Mouse (Mus musculus) stomach, embryonic 14.5 days (tissue): ENCODE measurements at regions not wholly inside any gene's neighbourhood (a gene's known extent, or its start where the extent isn't known, plus 50 kb on each side); places are given as distances from the start of the nearest gene placed in this dataset.

ENCODE experiments used
- ATAC-seq: fragments of 200-750 bp; cut with Nextera tagmentation; 2 replicates; pipeline ENCODE4 v1.8.0; 2017; ENCODE audit warnings: low read depth, moderate TSS enrichment; ENCODE audit not compliant: insufficient number of reproducible peaks, insufficient read depth, low FRiP score
- H3K27ac ChIP-seq: fragments of 300-500 bp; sonication (generic); 2 replicates; pipeline ENCODE4 v1.5.1; 2014; ENCODE audit warnings: mild to moderate bottlenecking, low read length, moderate library complexity, mixed read lengths
- H3K27me3 ChIP-seq: fragments of 300-500 bp; sonication (generic); 2 replicates; pipeline ENCODE4 v1.6.1; 2014; ENCODE audit warnings: low read length, control low read depth, mixed read lengths; ENCODE audit not compliant: control insufficient read depth, insufficient read depth
- H3K36me3 ChIP-seq: fragments of 300-500 bp; sonication (generic); 2 replicates; pipeline ENCODE4 v1.6.1; 2014; ENCODE audit warnings: mild to moderate bottlenecking, control low read depth, low read length, moderate library complexity, mixed read lengths; ENCODE audit not compliant: control insufficient read depth, insufficient read depth
- H3K4me1 ChIP-seq: fragments of 300-500 bp; sonication (generic); 2 replicates; pipeline ENCODE4 v1.6.1; 2014; ENCODE audit warnings: low read length, control low read depth, mixed read lengths; ENCODE audit not compliant: control insufficient read depth, insufficient read depth
- H3K4me2 ChIP-seq: fragments of 300-500 bp; sonication (generic); replicated peaks from 2 replicates; pipeline ENCODE4 v1.6.1; 2014; ENCODE audit warnings: low read depth, low read length, control low read depth
- H3K4me3 ChIP-seq: fragments of 300-500 bp; sonication (generic); 2 replicates; pipeline ENCODE4 v1.5.1; 2014; ENCODE audit warnings: low read depth, low read length, control low read depth
- H3K9ac ChIP-seq: fragments of 300-500 bp; sonication (generic); replicated peaks from 2 replicates; pipeline ENCODE4 v1.6.1; 2014; ENCODE audit warnings: low read depth, mild to moderate bottlenecking, control low read depth, low read length, moderate library complexity, mixed read lengths
- H3K9me3 ChIP-seq: fragments of 300-500 bp; sonication (generic); 2 replicates; pipeline ENCODE4 v1.6.1; 2016; ENCODE audit warnings: low read depth, low read length, control low read depth; ENCODE audit not compliant: control insufficient read depth
- WGBS: fragments of 180-500 bp; shearing (Covaris S2); extraction: QIAGEN DNeasy Blood & Tissue Kit; methylation state at CpG from one replicate; pipeline ENCODE4 v1.1.7; 2014; 5-methylcytosine and 5-hydroxymethylcytosine counted together

GRCm38 (mm10) chr11:39794183-39794652 lies 900.8 kb downstream of the Mat2b start:
- Histone ChIP-seq H3K4me3 (peak overlapping the region; percentile 16), H3K4me1 (no peaks in the 10 kb centered on the region), H3K9me3 (no peaks in the 10 kb centered on the region), H3K27me3 (no peaks in the 10 kb centered on the region), H3K9ac (no peak overlapping the region), H3K36me3 (no peaks in the 10 kb centered on the region), H3K27ac (no peak overlapping the region), H3K4me2 (peak overlapping the region; percentile 37)
- 4% methylated on average over 14 of the region's 14 CpGs for WGBS
- ATAC-seq: 0 out of 2 replicates have a peak, but pooled peaks have one; percentile 49

- Histone ChIP-seq H3K4me2 (no peak overlapping the region), H3K27ac (no peak overlapping the region), H3K27me3 (no peaks in the 10 kb centered on the region), H3K9me3 (no peaks in the 10 kb centered on the region), H3K4me1 (no peaks in the 10 kb centered on the region), H3K9ac (no peak overlapping the region), H3K36me3 (no peaks in the 10 kb centered on the region), H3K4me3 (no peak overlapping the region)
- no peak for ATAC-seq
- 80% methylated on average over 2 of the region's 2 CpGs for WGBS
These were observed 902.9 kb downstream of the Mat2b start for GRCm38 (mm10) chr11:39792112-39792511.
